Mouse (Mus musculus) stomach, postnatal 0 days (tissue): Measurements from ENCODE around the gene Itga9.

Experiments
- CTCF ChIP-seq: IDR thresholded peaks from 2 replicates; pipeline ENCODE4 v1.5.1; 2016; ENCODE audit warnings: antibody characterized with exemption, low read depth, mild to moderate bottlenecking, moderate library complexity
- EP300 ChIP-seq: optimal IDR thresholded peaks from 2 replicates; pipeline ENCODE3; 2016; ENCODE audit warnings: antibody characterized with exemption

DNA sequence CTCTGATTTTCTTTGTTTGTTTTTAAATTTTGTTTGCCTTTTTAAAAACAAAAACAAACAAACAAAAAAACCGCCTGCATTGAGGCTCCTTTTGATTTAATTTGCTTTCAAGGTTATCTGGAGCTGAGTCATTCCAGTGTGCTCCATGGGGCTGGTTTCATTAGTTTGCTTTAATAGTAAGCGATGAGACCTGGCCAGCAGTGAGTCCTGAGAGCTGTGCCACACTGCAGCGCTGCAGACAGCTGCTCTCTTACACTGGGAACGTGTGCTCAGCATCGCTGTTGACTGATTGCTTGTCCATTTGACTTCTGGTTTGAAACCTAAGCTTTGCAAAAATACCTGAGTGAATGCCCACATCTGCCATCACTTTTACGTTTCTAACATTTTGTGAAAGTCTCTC is 26.1 kb upstream of the Itga9 start:
- no peak for TF ChIP-seq CTCF
- TF ChIP-seq EP300 = no peak
